Mouse (Mus musculus): Measurements from ENCODE around the gene Slc25a11. TPM values are rescaled to one million over a fixed set of nuclear protein-coding genes. Genes with fewer than 3 reads are reported as not detected.

The Slc25a11 gene
- polyA plus RNA-seq, 1 experiment from 2014 or later, result 158 TPM

- no peak overlapping the region for H3K4me3 ChIP-seq (ENCODE audit: low read depth, low read length)
- no peak overlapping the region for H3K9ac ChIP-seq (ENCODE audit: low read length)
- 79% methylated on average over 15 of the region's 15 CpGs for WGBS
- H3K4me1 ChIP-seq (replicated peaks; ENCODE audit: control insufficient read depth, insufficient read depth, low read length), result no peaks in the 10 kb centered on the region
- H3K9me3 ChIP-seq (ENCODE audit: control insufficient read depth, low read length), result no peaks in the 10 kb centered on the region
- H3K4me2 ChIP-seq (ENCODE audit: low read length), result no peak overlapping the region
- peaks cover 26% of the 10 kb centered on the region for H3K36me3 ChIP-seq (ENCODE audit: control insufficient read depth, insufficient read depth, low read length)
- DNase-seq (ENCODE audit: low spot score) (no peak), ATAC-seq (replicated peaks; ENCODE audit: low FRiP score, low TSS enrichment, low read depth) (no peak)
- H3K27ac ChIP-seq (ENCODE audit: low read depth), result no peak overlapping the region
- H3K27me3 ChIP-seq (replicated peaks; ENCODE audit: control insufficient read depth, insufficient read depth, low read length), result no peaks in the 10 kb centered on the region
Measured at GRCm38 (mm10) chr11:70594253-70594989, 52.9 kb downstream of the Slc25a11 start.

Other genes starting within 250 kb of the Slc25a11 start
- gene Pelp1, start 237.4 kb downstream of the Slc25a11 start, polyA plus RNA-seq (2014; fragmentation: Nextera tagmentation; extraction: Ambion mirVana), result 34.3 and 41.2 TPM in 2 replicates
- 15.8 and 17.9 TPM in 2 replicates for gene Arrb2, start 214.8 kb downstream of the Slc25a11 start, polyA plus RNA-seq (2014; fragmentation: Nextera tagmentation; extraction: Ambion mirVana)
- 50.7 and 51.6 TPM in 2 replicates for gene Med11, start 195.6 kb downstream of the Slc25a11 start, polyA plus RNA-seq (2014; fragmentation: Nextera tagmentation; extraction: Ambion mirVana)
- gene Zmynd15, start 188.0 kb downstream of the Slc25a11 start, polyA plus RNA-seq (2014; fragmentation: Nextera tagmentation; extraction: Ambion mirVana), result 0.75 and 0.92 TPM in 2 replicates
- gene Cxcl16, start 187.5 kb downstream of the Slc25a11 start, polyA plus RNA-seq (2014; fragmentation: Nextera tagmentation; extraction: Ambion mirVana), result 8.0 and 10.0 TPM in 2 replicates
- 100 and 104 TPM in 2 replicates for gene Tm4sf5, start 142.2 kb downstream of the Slc25a11 start, polyA plus RNA-seq (2014; fragmentation: Nextera tagmentation; extraction: Ambion mirVana)
- 0.28 and 1.1 TPM in 2 replicates for gene Vmo1, start 132.9 kb downstream of the Slc25a11 start, polyA plus RNA-seq (2014; fragmentation: Nextera tagmentation; extraction: Ambion mirVana)
- gene Gltpd2, start 128.3 kb downstream of the Slc25a11 start, polyA plus RNA-seq (2014; fragmentation: Nextera tagmentation; extraction: Ambion mirVana), result 0.46 and 0.83 TPM in 2 replicates
- gene Psmb6, start 122.1 kb downstream of the Slc25a11 start, polyA plus RNA-seq (2014; fragmentation: Nextera tagmentation; extraction: Ambion mirVana), result 792 and 802 TPM in 2 replicates
- gene Gm40193, start 114.5 kb downstream of the Slc25a11 start, polyA plus RNA-seq (2014; fragmentation: Nextera tagmentation; extraction: Ambion mirVana), result not detected in 2 replicates
- 9.7 and 11.7 TPM in 2 replicates for gene Pld2, start 107.4 kb downstream of the Slc25a11 start, polyA plus RNA-seq (2014; fragmentation: Nextera tagmentation; extraction: Ambion mirVana)
- gene Mink1, start 84.6 kb downstream of the Slc25a11 start, polyA plus RNA-seq (2014; fragmentation: Nextera tagmentation; extraction: Ambion mirVana), result 16.9 and 19.9 TPM in 2 replicates
- not detected in 2 replicates for gene 4930544D05Rik, start 31.6 kb downstream of the Slc25a11 start, polyA plus RNA-seq (2014; fragmentation: Nextera tagmentation; extraction: Ambion mirVana)
- 0.30 and 0.50 TPM in 2 replicates for gene Chrne, start 28.3 kb downstream of the Slc25a11 start, polyA plus RNA-seq (2014; fragmentation: Nextera tagmentation; extraction: Ambion mirVana)
- 0.26 and 0.37 TPM in 2 replicates for gene Gp1ba, start 8.4 kb downstream of the Slc25a11 start, polyA plus RNA-seq (2014; fragmentation: Nextera tagmentation; extraction: Ambion mirVana)
- gene Rnf167, start 244 bp downstream of the Slc25a11 start, polyA plus RNA-seq (2014; fragmentation: Nextera tagmentation; extraction: Ambion mirVana), result 101 and 115 TPM in 2 replicates
- 2,271 and 2,344 TPM in 2 replicates for gene Pfn1, start 7.2 kb upstream of the Slc25a11 start, polyA plus RNA-seq (2014; fragmentation: Nextera tagmentation; extraction: Ambion mirVana)
- 13.5 and 16.3 TPM in 2 replicates for gene Eno3, start 9.7 kb upstream of the Slc25a11 start, polyA plus RNA-seq (2014; fragmentation: Nextera tagmentation; extraction: Ambion mirVana)
- 140 and 154 TPM in 2 replicates for gene Spag7, start 21.9 kb upstream of the Slc25a11 start, polyA plus RNA-seq (2014; fragmentation: Nextera tagmentation; extraction: Ambion mirVana)
- gene Camta2, start 40.6 kb upstream of the Slc25a11 start, polyA plus RNA-seq (2014; fragmentation: Nextera tagmentation; extraction: Ambion mirVana), result 16.2 and 17.2 TPM in 2 replicates
- gene Inca1, start 52.7 kb upstream of the Slc25a11 start, polyA plus RNA-seq (2014; fragmentation: Nextera tagmentation; extraction: Ambion mirVana), result 1.5 and 1.6 TPM in 2 replicates
- 11.4 and 14.3 TPM in 2 replicates for gene Kif1c, start 53.1 kb upstream of the Slc25a11 start, polyA plus RNA-seq (2014; fragmentation: Nextera tagmentation; extraction: Ambion mirVana)
- 6.1 and 6.2 TPM in 2 replicates for gene Zfp3, start 116.7 kb upstream of the Slc25a11 start, polyA plus RNA-seq (2014; fragmentation: Nextera tagmentation; extraction: Ambion mirVana)
- gene Scimp, start 165.1 kb upstream of the Slc25a11 start, polyA plus RNA-seq (2014; fragmentation: Nextera tagmentation; extraction: Ambion mirVana), result 0.40 and 0.45 TPM in 2 replicates
- gene Rabep1, start 197.3 kb upstream of the Slc25a11 start, polyA plus RNA-seq (2014; fragmentation: Nextera tagmentation; extraction: Ambion mirVana), result 30.5 and 32.9 TPM in 2 replicates